Mouse (Mus musculus) cerebellum, adult 2 months (tissue): ENCODE measurements around the gene Xrcc2.

ENCODE experiments used
- CTCF ChIP-seq: fragments of 200-500 bp; IDR thresholded peaks from 2 replicates; pipeline ENCODE4 v1.5.1; 2011; ENCODE audit warnings: low read depth, mild to moderate bottlenecking, control low read depth, low read length, moderate library complexity, borderline replicate concordance; ENCODE audit not compliant: insufficient read depth
- POLR2A ChIP-seq: fragments of 200-500 bp; IDR thresholded peaks from 2 replicates; pipeline ENCODE4 v1.6.1; 2011; ENCODE audit warnings: low read length, control low read depth, borderline replicate concordance; ENCODE audit not compliant: insufficient read depth

GRCm38 (mm10) chr5:25663165-25663564, 42.5 kb downstream of the Xrcc2 start:
- TF ChIP-seq CTCF = no peak
- no peak for TF ChIP-seq POLR2A
